Mouse (Mus musculus): ENCODE measurements at regions not wholly inside any gene's neighbourhood (a gene's known extent, or its start where the extent isn't known, plus 50 kb on each side); places are given as distances from the start of the nearest gene placed in this dataset.
"Not testable (repeated sequence)": the region's sequence is repeated elsewhere in the genome, so short reads cannot be mapped to it uniquely, and the experiment has no call there.

GRCm38 (mm10) chr7:39705118-39706095 lies 187.8 kb downstream of the Zfp619 start:
- no peak overlapping the region for H3K27ac ChIP-seq (ENCODE audit: low read depth)
- H3K27me3 ChIP-seq (replicated peaks; ENCODE audit: control insufficient read depth, insufficient read depth, low read length): no peaks in the 10 kb centered on the region
- no peaks in the 10 kb centered on the region for H3K9me3 ChIP-seq (ENCODE audit: control insufficient read depth, low read length)
- 33% methylated on average over 5 of the region's 5 CpGs for WGBS
- H3K4me2 ChIP-seq (ENCODE audit: low read length): no peak overlapping the region
- DNase-seq (ENCODE audit: low spot score): no peak
- no peaks in the 10 kb centered on the region for H3K36me3 ChIP-seq (ENCODE audit: control insufficient read depth, insufficient read depth, low read length)
- H3K9ac ChIP-seq (ENCODE audit: low read length): no peak overlapping the region
- ATAC-seq (replicated peaks; ENCODE audit: low FRiP score, low TSS enrichment, low read depth): no peak
- no peaks in the 10 kb centered on the region for H3K4me1 ChIP-seq (replicated peaks; ENCODE audit: control insufficient read depth, insufficient read depth, low read length)
- H3K4me3 ChIP-seq (ENCODE audit: low read depth, low read length): no peak overlapping the region

DNA sequence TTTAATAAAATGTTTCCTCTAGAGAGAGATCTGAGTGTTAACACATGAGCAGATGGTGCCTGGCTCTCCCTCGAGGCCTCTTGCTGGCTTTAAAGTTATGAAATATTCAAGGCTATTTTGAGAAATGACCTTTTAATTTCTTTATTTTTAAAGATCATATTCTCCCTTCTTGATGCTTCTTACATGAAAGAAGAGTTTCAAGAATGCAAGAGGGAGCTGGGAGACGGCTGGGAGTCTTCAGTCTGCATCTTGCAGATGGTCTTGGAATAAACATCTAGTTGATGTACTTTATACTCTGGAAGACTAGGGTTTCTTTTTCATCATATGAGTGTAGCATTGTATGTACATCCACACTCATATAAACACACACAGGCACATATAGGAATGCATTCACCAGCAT lies 189.0 kb downstream of the Zfp619 start:
- no peak overlapping the region for H3K27ac ChIP-seq (ENCODE audit: low read depth)
- no peak for ATAC-seq (replicated peaks; ENCODE audit: low FRiP score, low TSS enrichment, low read depth)
- DNase-seq (ENCODE audit: low spot score): no peak
- H3K4me1 ChIP-seq (replicated peaks; ENCODE audit: control insufficient read depth, insufficient read depth, low read length): no peaks in the 10 kb centered on the region
- H3K9me3 ChIP-seq (ENCODE audit: control insufficient read depth, low read length): no peaks in the 10 kb centered on the region
- no peak overlapping the region for H3K4me2 ChIP-seq (ENCODE audit: low read length)
- no peak overlapping the region for H3K4me3 ChIP-seq (ENCODE audit: low read depth, low read length)
- no peaks in the 10 kb centered on the region for H3K36me3 ChIP-seq (ENCODE audit: control insufficient read depth, insufficient read depth, low read length)
- no peak overlapping the region for H3K9ac ChIP-seq (ENCODE audit: low read length)
- no peaks in the 10 kb centered on the region for H3K27me3 ChIP-seq (replicated peaks; ENCODE audit: control insufficient read depth, insufficient read depth, low read length)
- 60% methylated on average over 2 of the region's 2 CpGs for WGBS

DNA sequence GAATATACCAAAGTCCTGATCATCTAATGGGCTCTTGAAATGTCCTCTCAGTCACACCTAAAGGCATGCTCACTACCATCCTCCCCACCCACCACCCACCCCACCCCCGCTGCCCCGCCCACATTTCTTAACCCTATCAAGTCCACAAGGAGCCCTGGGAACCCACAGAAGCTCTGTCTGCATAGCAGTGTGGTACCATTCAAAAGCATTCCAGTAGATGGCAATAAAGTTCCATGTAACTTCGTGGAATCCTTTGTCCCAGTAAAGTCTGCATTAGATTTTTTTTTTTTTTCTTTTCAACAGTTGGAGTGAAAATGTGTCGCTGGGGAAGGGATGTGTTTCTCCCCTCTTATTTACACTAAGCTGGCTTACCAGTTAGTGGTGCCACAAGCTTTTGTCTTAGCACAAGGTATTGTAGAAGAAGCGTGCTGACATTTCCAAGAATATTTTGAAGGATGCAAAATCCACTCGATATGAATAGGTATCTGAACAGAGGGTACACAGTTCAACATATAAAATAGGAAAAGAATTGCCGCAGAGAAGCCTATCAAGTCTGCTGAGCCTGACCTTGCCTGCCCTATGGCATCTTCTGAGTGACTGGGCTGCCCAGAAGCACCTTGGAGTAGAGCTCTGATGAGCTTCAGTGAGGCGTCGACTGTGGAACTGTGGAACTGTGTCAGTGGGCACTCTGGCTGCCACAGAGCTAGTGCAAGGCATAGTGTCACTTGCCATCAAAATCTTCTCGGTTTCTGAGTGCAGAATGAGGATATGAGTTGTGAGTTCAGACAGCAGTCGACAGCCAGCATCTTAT lies 199.0 kb downstream of the Zfp619 start:
- WGBS: 19% methylated on average over 11 of the region's 11 CpGs
- Histone ChIP-seq H3K4me1 (replicated peaks; ENCODE audit: control insufficient read depth, insufficient read depth, low read length) (no peaks in the 10 kb centered on the region), H3K27ac (ENCODE audit: low read depth) (no peak overlapping the region), H3K27me3 (replicated peaks; ENCODE audit: control insufficient read depth, insufficient read depth, low read length) (no peaks in the 10 kb centered on the region), H3K4me3 (ENCODE audit: low read depth, low read length) (no peak overlapping the region), H3K9me3 (ENCODE audit: control insufficient read depth, low read length) (no peaks in the 10 kb centered on the region), H3K9ac (ENCODE audit: low read length) (no peak overlapping the region), H3K4me2 (ENCODE audit: low read length) (no peak overlapping the region), H3K36me3 (ENCODE audit: control insufficient read depth, insufficient read depth, low read length) (no peaks in the 10 kb centered on the region)
- no peak for DNase-seq (ENCODE audit: low spot score)
- 0 out of 2 replicates have a peak, but pooled peaks have one; percentile 43 for ATAC-seq (replicated peaks; ENCODE audit: low FRiP score, low TSS enrichment, low read depth)

- H3K27ac ChIP-seq (ENCODE audit: low read depth): no peak overlapping the region
- H3K36me3 ChIP-seq (ENCODE audit: control insufficient read depth, insufficient read depth, low read length): no peaks in the 10 kb centered on the region
- ATAC-seq (replicated peaks; ENCODE audit: low FRiP score, low TSS enrichment, low read depth) (no peak), DNase-seq (ENCODE audit: low spot score) (no peak)
- H3K9ac ChIP-seq (ENCODE audit: low read length): no peak overlapping the region
- H3K4me3 ChIP-seq (ENCODE audit: low read depth, low read length): no peak overlapping the region
- WGBS: 77% methylated on average over 12 of the region's 12 CpGs
- no peaks in the 10 kb centered on the region for H3K9me3 ChIP-seq (ENCODE audit: control insufficient read depth, low read length)
- no peak overlapping the region for H3K4me2 ChIP-seq (ENCODE audit: low read length)
- H3K4me1 ChIP-seq (replicated peaks; ENCODE audit: control insufficient read depth, insufficient read depth, low read length): no peaks in the 10 kb centered on the region
- no peaks in the 10 kb centered on the region for H3K27me3 ChIP-seq (replicated peaks; ENCODE audit: control insufficient read depth, insufficient read depth, low read length)
Measured at GRCm38 (mm10) chr7:39727935-39728557, 210.5 kb downstream of the Zfp619 start.

- no peak for ATAC-seq (replicated peaks; ENCODE audit: low FRiP score, low TSS enrichment, low read depth)
- no peak overlapping the region for H3K4me3 ChIP-seq (ENCODE audit: low read depth, low read length)
- H3K4me2 ChIP-seq (ENCODE audit: low read length): no peak overlapping the region
- H3K9me3 ChIP-seq (ENCODE audit: control insufficient read depth, low read length): no peaks in the 10 kb centered on the region
- H3K27ac ChIP-seq (ENCODE audit: low read depth): no peak overlapping the region
- no peaks in the 10 kb centered on the region for H3K4me1 ChIP-seq (replicated peaks; ENCODE audit: control insufficient read depth, insufficient read depth, low read length)
- DNase-seq (ENCODE audit: low spot score): no peak
- H3K27me3 ChIP-seq (replicated peaks; ENCODE audit: control insufficient read depth, insufficient read depth, low read length): no peaks in the 10 kb centered on the region
- H3K9ac ChIP-seq (ENCODE audit: low read length): no peak overlapping the region
- WGBS: 61% methylated on average over 7 of the region's 7 CpGs
- H3K36me3 ChIP-seq (ENCODE audit: control insufficient read depth, insufficient read depth, low read length): no peaks in the 10 kb centered on the region
Measured at GRCm38 (mm10) chr7:39728930-39729329, 211.4 kb downstream of the Zfp619 start.

- 48% methylated on average over 3 of the region's 3 CpGs for WGBS
Measured at GRCm38 (mm10) chr7:39729723-39730122, 212.2 kb downstream of the Zfp619 start.

DNA sequence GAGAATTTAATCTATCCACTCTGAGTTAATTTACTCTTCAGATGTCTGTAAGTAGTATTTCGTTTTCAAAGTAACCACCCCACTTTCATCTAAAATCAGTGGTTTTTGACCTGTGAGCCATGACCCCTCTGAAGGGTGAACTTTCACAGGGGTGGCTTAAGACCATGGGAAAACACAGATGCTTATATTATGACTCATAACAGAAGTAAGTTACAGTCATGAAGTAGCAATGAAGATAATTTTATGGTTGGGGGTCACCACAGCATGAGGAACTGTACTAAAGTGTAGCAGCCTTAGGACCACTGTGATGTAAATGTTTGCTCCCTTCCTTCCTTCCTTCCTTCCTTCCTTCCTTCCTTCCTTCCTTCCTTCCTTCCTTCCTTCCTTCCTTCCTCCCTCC lies 215.2 kb downstream of the Zfp619 start:
- Histone ChIP-seq H3K9me3 (ENCODE audit: control insufficient read depth, low read length) (no peaks in the 10 kb centered on the region), H3K4me3 (ENCODE audit: low read depth, low read length) (no peak overlapping the region)
- 57% methylated on average over 1 of the region's 1 CpGs for WGBS

More at GRCm38 (mm10) chr7:39729723-39730122, 212.2 kb downstream of the Zfp619 start:
- no peak overlapping the region for H3K9ac ChIP-seq (ENCODE audit: low read length)
- ATAC-seq (replicated peaks; ENCODE audit: low FRiP score, low TSS enrichment, low read depth) (no peak), DNase-seq (ENCODE audit: low spot score) (no peak)
- no peaks in the 10 kb centered on the region for H3K9me3 ChIP-seq (ENCODE audit: control insufficient read depth, low read length)
- H3K4me3 ChIP-seq (ENCODE audit: low read depth, low read length): no peak overlapping the region
- H3K27ac ChIP-seq (ENCODE audit: low read depth): no peak overlapping the region
- no peaks in the 10 kb centered on the region for H3K27me3 ChIP-seq (replicated peaks; ENCODE audit: control insufficient read depth, insufficient read depth, low read length)
- H3K4me2 ChIP-seq (ENCODE audit: low read length): no peak overlapping the region
- H3K36me3 ChIP-seq (ENCODE audit: control insufficient read depth, insufficient read depth, low read length): no peaks in the 10 kb centered on the region
- no peaks in the 10 kb centered on the region for H3K4me1 ChIP-seq (replicated peaks; ENCODE audit: control insufficient read depth, insufficient read depth, low read length)

DNA sequence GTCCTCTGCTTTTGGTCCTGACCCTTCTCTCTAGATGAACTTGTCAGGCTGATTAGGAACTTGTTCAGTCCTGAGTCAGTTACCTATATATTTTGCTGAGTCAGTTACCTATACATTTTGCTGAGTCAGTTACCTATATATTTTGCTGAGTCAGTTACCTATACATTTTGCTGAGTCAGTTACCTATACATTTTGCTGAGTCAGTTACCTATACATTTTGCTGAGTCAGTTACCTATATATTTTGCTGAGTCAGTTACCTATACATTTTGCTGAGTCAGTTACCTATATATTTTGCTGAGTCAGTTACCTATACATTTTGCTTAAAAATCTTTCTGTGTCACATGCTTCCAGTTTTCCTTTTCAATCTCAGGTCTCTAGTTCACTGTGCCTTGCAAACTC lies 230.8 kb downstream of the Zfp619 start:
- H3K9ac ChIP-seq (ENCODE audit: low read length); H3K27ac ChIP-seq (ENCODE audit: low read depth); H3K4me1 ChIP-seq (replicated peaks; ENCODE audit: control insufficient read depth, insufficient read depth, low read length); H3K27me3 ChIP-seq (replicated peaks; ENCODE audit: control insufficient read depth, insufficient read depth, low read length); ATAC-seq (replicated peaks; ENCODE audit: low FRiP score, low TSS enrichment, low read depth); H3K4me3 ChIP-seq (ENCODE audit: low read depth, low read length); H3K4me2 ChIP-seq (ENCODE audit: low read length); H3K9me3 ChIP-seq (ENCODE audit: control insufficient read depth, low read length); H3K36me3 ChIP-seq (ENCODE audit: control insufficient read depth, insufficient read depth, low read length); DNase-seq (ENCODE audit: low spot score): not testable (repeated sequence)

More for the DNA sequence above, 215.2 kb downstream of the Zfp619 start:
- Histone ChIP-seq H3K27ac (ENCODE audit: low read depth) (no peak overlapping the region), H3K4me1 (replicated peaks; ENCODE audit: control insufficient read depth, insufficient read depth, low read length) (no peaks in the 10 kb centered on the region), H3K4me2 (ENCODE audit: low read length) (no peak overlapping the region), H3K27me3 (replicated peaks; ENCODE audit: control insufficient read depth, insufficient read depth, low read length) (no peaks in the 10 kb centered on the region), H3K36me3 (ENCODE audit: control insufficient read depth, insufficient read depth, low read length) (no peaks in the 10 kb centered on the region), H3K9ac (ENCODE audit: low read length) (no peak overlapping the region)
- DNase-seq (ENCODE audit: low spot score) (no peak), ATAC-seq (replicated peaks; ENCODE audit: low FRiP score, low TSS enrichment, low read depth) (no peak)

Data from intestine, embryonic 14.5 days (tissue).